Mouse (Mus musculus): ENCODE results near the gene Pdss1. TPM values are rescaled to one million over a fixed set of nuclear protein-coding genes. Genes with fewer than 3 reads are reported as not detected.

Gene Pdss1
- polyA plus RNA-seq, 1 experiment from 2014 or later, result 32.1 TPM

- H3K27ac ChIP-seq (ENCODE audit: low read depth, low read length), result no peak overlapping the region
- H3K36me3 ChIP-seq (ENCODE audit: control insufficient read depth, insufficient read depth, low read length), result no peaks in the 10 kb centered on the region
- no peaks in the 10 kb centered on the region for H3K9me3 ChIP-seq (replicated peaks; ENCODE audit: control insufficient read depth, low read length)
- H3K9ac ChIP-seq (ENCODE audit: low read depth, low read length), result no peak overlapping the region
- H3K4me1 ChIP-seq (ENCODE audit: control insufficient read depth, insufficient read depth, low read length), result no peaks in the 10 kb centered on the region
- ATAC-seq (replicated peaks; ENCODE audit: insufficient number of reproducible peaks, low FRiP score, low TSS enrichment), result no peak
- no peak overlapping the region for H3K4me3 ChIP-seq (ENCODE audit: low read depth, low read length)
- H3K4me2 ChIP-seq, result no peak overlapping the region
- WGBS (ENCODE audit: insufficient replicate concordance), result 79% methylated on average over 3 of the region's 3 CpGs
- no peaks in the 10 kb centered on the region for H3K27me3 ChIP-seq (ENCODE audit: control insufficient read depth, insufficient read depth, low read length)
Observed at GRCm38 (mm10) chr2:22977387-22977973, 82.2 kb downstream of the Pdss1 start.

DNA sequence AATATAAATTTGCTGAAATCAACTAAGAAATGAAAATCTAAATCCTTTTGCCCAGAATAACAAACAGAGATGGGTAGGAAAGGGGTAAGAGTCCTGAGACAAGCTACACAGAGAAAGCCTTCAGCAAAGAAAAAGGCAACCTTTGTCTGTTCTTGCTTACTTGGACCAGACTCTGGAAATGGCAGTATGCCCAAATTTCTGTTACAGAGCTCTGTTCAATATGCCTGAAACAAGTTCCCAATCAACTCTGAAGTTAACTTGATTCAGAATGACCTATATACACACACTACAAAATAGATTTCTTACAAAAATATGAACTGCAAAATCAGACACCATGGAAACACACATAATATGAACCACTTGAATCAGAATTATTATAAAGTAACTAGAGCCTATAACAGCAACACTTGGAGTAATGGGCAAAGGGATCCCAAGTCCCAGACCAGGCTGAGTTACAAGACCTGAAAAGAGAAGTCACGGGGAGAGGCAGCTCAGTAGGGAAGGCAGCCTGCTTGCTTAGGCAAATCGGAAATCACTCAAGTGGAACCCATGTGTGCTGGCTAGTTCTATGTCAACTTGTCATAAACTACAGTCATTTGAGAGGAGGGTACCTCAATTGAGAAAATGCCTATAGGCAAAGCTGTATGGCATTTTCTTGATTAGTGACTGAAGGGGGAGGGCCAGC lies 90.8 kb downstream of the Pdss1 start:
- no peaks in the 10 kb centered on the region for H3K36me3 ChIP-seq (ENCODE audit: control insufficient read depth, insufficient read depth, low read length)

More for the DNA sequence above, 90.8 kb downstream of the Pdss1 start:
- Histone ChIP-seq H3K27me3 (ENCODE audit: control insufficient read depth, insufficient read depth, low read length) (no peaks in the 10 kb centered on the region), H3K4me3 (ENCODE audit: low read depth, low read length) (no peak overlapping the region), H3K9me3 (replicated peaks; ENCODE audit: control insufficient read depth, low read length) (no peaks in the 10 kb centered on the region), H3K4me2 (no peak overlapping the region), H3K9ac (ENCODE audit: low read depth, low read length) (no peak overlapping the region), H3K4me1 (ENCODE audit: control insufficient read depth, insufficient read depth, low read length) (no peaks in the 10 kb centered on the region), H3K27ac (ENCODE audit: low read depth, low read length) (no peak overlapping the region)
- WGBS (ENCODE audit: insufficient replicate concordance), result 72% methylated on average over 2 of the region's 2 CpGs
- ATAC-seq (replicated peaks; ENCODE audit: insufficient number of reproducible peaks, low FRiP score, low TSS enrichment), result no peak

Other genes starting within 250 kb of the Pdss1 start
- gene Apbb1ip, start 121.4 kb upstream of the Pdss1 start, polyA plus RNA-seq (2014; fragmentation: Nextera tagmentation; extraction: Ambion mirVana), result 0.62 and 1.7 TPM in 2 replicates
- gene Abi1, start 144.7 kb downstream of the Pdss1 start, polyA plus RNA-seq (2014; fragmentation: Nextera tagmentation; extraction: Ambion mirVana), result 34.6 and 35.3 TPM in 2 replicates
- gene Acbd5, start 172.6 kb downstream of the Pdss1 start, polyA plus RNA-seq (2014; fragmentation: Nextera tagmentation; extraction: Ambion mirVana), result 22.7 and 28.2 TPM in 2 replicates